In the genomic region with DNA sequence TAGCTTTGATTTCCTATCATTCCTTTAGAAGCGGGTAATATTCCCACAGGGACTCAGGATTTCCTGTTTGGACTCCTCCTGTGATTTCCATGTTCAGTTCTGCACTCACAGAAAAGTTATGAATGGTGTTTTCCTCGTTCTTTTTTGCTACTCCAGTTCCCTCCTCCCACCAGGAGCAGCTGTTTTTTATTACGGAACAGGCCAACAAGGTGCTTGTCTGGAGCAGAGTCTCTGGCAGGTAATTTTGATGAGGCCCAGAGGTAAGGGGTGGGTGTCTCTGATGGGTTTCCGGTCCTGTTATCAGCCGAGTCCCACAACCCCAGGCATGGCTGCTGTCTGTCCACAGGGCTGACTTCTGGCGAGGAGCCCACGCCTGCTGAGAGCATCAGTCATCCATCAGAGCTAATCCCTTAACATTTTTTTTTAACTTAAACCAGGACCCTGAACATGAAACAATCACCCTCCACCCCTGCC, we compare ENCODE assay signal across 8 mouse cellular contexts.
DNase-seq lines count a peak whose midpoint lies in the region; ATAC-seq lines count a peak whose summit lies in the region.

No protein-coding gene starts in this region.

- peaks cover 4% of the 10 kb centered on the region; the same call in 1 of the 2 replicates for H3K9me3 ChIP-seq in heart, embryonic 11.5 days (replicated peaks; ENCODE audit: control insufficient read depth, low read length)
- H3K9me3 ChIP-seq in limb, embryonic 10.5 days (replicated peaks), result no peaks in the 10 kb centered on the region

- H3K9ac ChIP-seq in heart, embryonic 11.5 days (ENCODE audit: low read depth, low read length), result no peak overlapping the region

- peak; percentile 59; the same call in 1 of the 2 replicates for ATAC-seq in heart, embryonic 11.5 days (replicated peaks; ENCODE audit: insufficient number of reproducible peaks, low FRiP score, low TSS enrichment)
- no peak for ATAC-seq in granulocyte monocyte progenitor cell, adult 5-6 weeks (replicated peaks; ENCODE audit: poor library complexity, severe bottlenecking)

- no peaks in the 10 kb centered on the region for H3K27me3 ChIP-seq in heart, embryonic 11.5 days (ENCODE audit: control insufficient read depth, insufficient read depth, low read length)
- H3K27me3 ChIP-seq in limb, embryonic 10.5 days (ENCODE audit: low read depth, poor library complexity, severe bottlenecking), result no peaks in the 10 kb centered on the region

- no peak overlapping the region for H3K4me3 ChIP-seq in heart, embryonic 11.5 days (ENCODE audit: low read depth, low read length)
- H3K4me3 ChIP-seq in limb, embryonic 10.5 days, result peak overlapping the region; percentile 14; the same call in 1 of the 2 replicates

- DNase-seq in NIH3T3 (ENCODE audit: low read depth), result peak; percentile 57
- DNase-seq in embryo, embryonic 11 days, result peak; percentile 63
- peak; percentile 59 for DNase-seq in limb, embryonic 10.5 days (ENCODE audit: low spot score)
- no peak for DNase-seq in ovary, postnatal 14 days (ENCODE audit: low spot score)
- DNase-seq in thymus, adult 18-20 months, result no peak
- no peak for DNase-seq in ovary, adult 18-20 months (ENCODE audit: low spot score)

- H3K4me2 ChIP-seq in heart, embryonic 11.5 days, result no peak overlapping the region

- 23% methylated on average over 7 of the region's 7 CpGs for WGBS in heart, embryonic 11.5 days (ENCODE audit: insufficient replicate concordance)
- 20% methylated on average over 7 of the region's 7 CpGs for WGBS in limb, embryonic 10.5 days

- no peak overlapping the region for H3K27ac ChIP-seq in heart, embryonic 11.5 days (ENCODE audit: low read depth, low read length)
- H3K27ac ChIP-seq in limb, embryonic 10.5 days, result peak overlapping the region; percentile 71

- H3K36me3 ChIP-seq in heart, embryonic 11.5 days (ENCODE audit: control insufficient read depth, insufficient read depth, low read length), result no peaks in the 10 kb centered on the region
- 0 out of 2 replicates have a peak, but pooled peaks cover 2% of the 10 kb centered on the region for H3K36me3 ChIP-seq in limb, embryonic 10.5 days

- 0 out of 2 replicates have a peak, but pooled peaks cover 2% of the 10 kb centered on the region for H3K4me1 ChIP-seq in heart, embryonic 11.5 days (ENCODE audit: control insufficient read depth, insufficient read depth, low read length)
- peaks cover 26% of the 10 kb centered on the region for H3K4me1 ChIP-seq in limb, embryonic 10.5 days

Comparison
In these comparisons a context has a peak if more than half of its experiments do, and no peak if none do; other contexts are left out.
1. DNase-seq: peak in NIH3T3 (single experiment), embryo, embryonic 11 days (single experiment) and limb, embryonic 10.5 days (single experiment); none in ovary, postnatal 14 days (single experiment), thymus, adult 18-20 months (0 of 2) and ovary, adult 18-20 months (single experiment).